Mouse (Mus musculus): ENCODE data around the gene Mars.
"Not testable (repeated sequence)": the region's sequence is repeated elsewhere in the genome, so short reads cannot be mapped to it uniquely, and the experiment has no call there.

- TF ChIP-seq CTCF (IDR thresholded peaks at IDR 0.05; ENCODE audit: control insufficient read depth, insufficient read depth, insufficient replicate concordance, low read depth, low read length); POLR2A (IDR thresholded peaks at IDR 0.05; ENCODE audit: control insufficient read depth, low read depth, low read length): not testable (repeated sequence)
These were observed 2.4 kb downstream of the Mars start for GRCm38 (mm10) chr10:127309167-127309566.

Measured in testis, adult 2 months (tissue).